Mouse (Mus musculus): Measurements from ENCODE around the gene Fam71d.

The Fam71d gene

DNA sequence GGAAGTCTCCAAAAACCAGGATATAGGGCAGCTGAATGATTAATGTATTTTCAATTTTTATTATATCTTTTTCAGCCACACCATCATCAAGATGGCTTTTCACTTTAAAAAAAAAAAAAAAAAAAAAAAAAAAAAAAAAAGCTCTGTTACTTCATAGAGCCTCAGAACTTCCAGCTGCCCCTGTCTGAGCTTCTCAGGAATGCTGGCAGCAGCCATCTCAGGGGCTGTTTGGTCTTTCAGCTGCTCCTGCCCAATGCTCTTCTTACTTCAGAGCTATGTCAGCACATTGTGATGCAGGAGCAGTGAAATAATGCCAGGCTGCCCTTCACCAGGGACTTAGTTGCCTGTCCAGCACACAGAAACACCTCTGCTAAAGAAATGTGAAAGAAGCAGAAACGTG is at the start of gene Fam71d:
Fam71d (plus strand) TSS at position 211 of the 400 bp plus-strand sequence.
- no peak for DNase-seq (ENCODE audit: low read depth, low spot score)
- no peaks in the 10 kb centered on the region for H3K36me3 ChIP-seq (ENCODE audit: control insufficient read depth, insufficient read depth, low read length, poor library complexity, severe bottlenecking)
- no peaks in the 10 kb centered on the region for H3K27me3 ChIP-seq (ENCODE audit: control insufficient read depth, insufficient read depth, low read length, poor library complexity, severe bottlenecking)

- H3K27me3 ChIP-seq (ENCODE audit: control insufficient read depth, insufficient read depth, low read length, poor library complexity, severe bottlenecking): no peaks in the 10 kb centered on the region
- DNase-seq (ENCODE audit: low read depth, low spot score): no peak
- H3K36me3 ChIP-seq (ENCODE audit: control insufficient read depth, insufficient read depth, low read length, poor library complexity, severe bottlenecking): no peaks in the 10 kb centered on the region
Observed at GRCm38 (mm10) chr12:78643691-78644090, 47.6 kb upstream of the Fam71d start.

DNA sequence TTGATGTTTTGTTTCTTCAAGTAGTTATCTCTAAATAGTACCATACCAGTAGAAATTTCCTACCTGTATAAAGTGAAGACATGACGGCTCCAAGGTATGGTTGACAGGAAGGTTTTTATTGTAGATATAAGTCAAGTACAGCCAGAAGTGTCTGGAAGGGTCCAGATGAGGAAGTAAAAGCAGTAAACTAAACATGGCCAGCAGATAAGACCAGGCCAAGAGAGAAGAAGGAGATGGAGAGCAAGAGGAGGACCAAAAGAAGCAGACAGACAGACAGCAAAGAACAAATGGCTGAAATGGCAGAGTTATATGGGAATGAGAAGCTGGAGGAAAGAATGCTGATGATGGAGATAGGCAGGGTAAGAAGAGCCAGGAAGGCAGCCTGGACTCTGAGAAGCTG is 46.1 kb upstream of the Fam71d start:
- Histone ChIP-seq H3K27me3 (ENCODE audit: control insufficient read depth, insufficient read depth, low read length, poor library complexity, severe bottlenecking) (no peaks in the 10 kb centered on the region), H3K36me3 (ENCODE audit: control insufficient read depth, insufficient read depth, low read length, poor library complexity, severe bottlenecking) (no peaks in the 10 kb centered on the region)
- DNase-seq (ENCODE audit: low read depth, low spot score): no peak

DNA sequence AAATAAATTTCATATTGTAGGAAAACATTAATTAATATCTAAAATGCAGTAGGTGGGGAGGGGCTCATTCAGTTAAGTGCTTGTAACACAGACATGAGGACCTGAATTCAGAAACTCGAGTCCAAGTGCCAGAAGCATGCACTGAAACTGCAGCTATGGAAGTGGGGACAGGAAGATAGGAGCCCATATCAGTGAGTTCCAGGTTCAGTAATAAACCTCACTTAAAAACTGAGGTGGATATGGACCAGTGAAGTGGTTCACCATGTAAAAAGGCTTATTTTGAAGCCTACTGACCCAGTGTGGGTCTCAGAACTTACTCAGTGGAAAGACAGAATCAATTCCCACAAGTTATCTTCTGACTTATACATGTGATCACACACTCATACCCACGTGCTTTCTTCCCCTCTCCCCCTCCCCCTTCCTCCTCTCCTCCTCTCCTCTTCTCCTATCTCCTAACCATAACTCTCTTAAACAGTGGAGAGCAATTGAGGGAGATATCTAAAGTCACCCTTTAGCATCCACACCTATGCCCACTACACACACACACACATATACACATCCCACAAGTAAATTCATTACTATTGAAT is 31.5 kb upstream of the Fam71d start:
- no peak for DNase-seq (ENCODE audit: low read depth, low spot score)
- Histone ChIP-seq H3K36me3 (ENCODE audit: control insufficient read depth, insufficient read depth, low read length, poor library complexity, severe bottlenecking) (no peaks in the 10 kb centered on the region), H3K27me3 (ENCODE audit: control insufficient read depth, insufficient read depth, low read length, poor library complexity, severe bottlenecking) (no peaks in the 10 kb centered on the region)

DNA sequence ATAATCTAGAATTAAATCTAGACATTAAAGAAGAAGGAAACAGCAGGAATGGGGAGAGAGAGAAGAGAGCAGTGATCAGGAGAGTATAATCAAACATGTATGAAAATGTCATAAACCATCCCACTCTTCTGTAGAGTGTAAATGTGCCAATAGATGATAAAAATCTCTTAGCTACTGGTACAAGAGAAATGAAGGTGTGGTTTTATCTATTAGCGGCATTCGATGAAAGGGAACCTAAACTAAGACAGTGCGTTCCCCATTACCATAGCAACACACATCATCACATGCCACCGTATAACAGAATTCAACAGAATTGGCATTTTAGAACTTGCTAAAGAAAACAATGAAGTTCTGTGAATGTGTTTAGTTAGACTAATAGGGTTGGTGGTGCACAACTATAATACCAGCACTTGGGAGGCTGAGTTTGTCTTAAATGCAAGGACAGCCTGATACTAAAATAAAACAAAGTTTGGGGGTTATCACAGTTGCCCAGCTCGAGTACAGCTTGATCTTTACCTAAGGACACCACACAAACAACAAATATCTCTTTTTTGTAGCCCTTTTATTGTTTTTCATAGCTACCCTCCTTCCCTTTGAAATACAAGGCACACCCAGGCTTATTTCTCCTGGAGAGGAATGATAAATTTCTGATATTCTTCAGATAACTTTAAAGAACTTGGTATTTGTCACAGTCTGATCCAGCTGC is 13.1 kb upstream of the Fam71d start:
- no peak for DNase-seq (ENCODE audit: low read depth, low spot score)
- Histone ChIP-seq H3K36me3 (ENCODE audit: control insufficient read depth, insufficient read depth, low read length, poor library complexity, severe bottlenecking) (peaks cover 1% of the 10 kb centered on the region; the same call in 1 of the 2 replicates), H3K27me3 (ENCODE audit: control insufficient read depth, insufficient read depth, low read length, poor library complexity, severe bottlenecking) (no peaks in the 10 kb centered on the region)

GRCm38 (mm10) chr12:78678807-78679189 is 12.5 kb upstream of the Fam71d start:
- Histone ChIP-seq H3K36me3 (ENCODE audit: control insufficient read depth, insufficient read depth, low read length, poor library complexity, severe bottlenecking) (peaks cover 1% of the 10 kb centered on the region; the same call in 1 of the 2 replicates), H3K27me3 (ENCODE audit: control insufficient read depth, insufficient read depth, low read length, poor library complexity, severe bottlenecking) (no peaks in the 10 kb centered on the region)
- DNase-seq (ENCODE audit: low read depth, low spot score): no peak

DNA sequence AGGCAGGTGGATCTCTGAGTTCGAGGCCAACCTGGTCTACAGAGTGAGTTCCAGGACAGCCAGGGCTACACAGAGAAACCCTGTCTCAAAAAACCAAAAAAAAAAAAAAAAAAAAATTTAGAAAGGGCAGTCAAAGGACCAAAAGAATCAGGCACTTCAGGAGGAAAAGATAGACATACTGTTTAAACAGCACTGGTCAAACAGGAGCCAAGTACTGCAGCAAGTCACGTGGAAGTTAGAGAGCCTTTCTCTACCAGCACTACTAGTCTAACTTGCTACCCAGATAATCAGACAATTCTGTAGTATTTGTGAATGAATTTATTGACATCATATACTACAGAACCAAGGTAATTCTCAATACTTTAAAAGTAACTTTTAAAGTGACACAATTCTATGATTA is 10.3 kb upstream of the Fam71d start:
- H3K36me3 ChIP-seq (ENCODE audit: control insufficient read depth, insufficient read depth, low read length, poor library complexity, severe bottlenecking): peaks cover 1% of the 10 kb centered on the region; the same call in 1 of the 2 replicates
- H3K27me3 ChIP-seq (ENCODE audit: control insufficient read depth, insufficient read depth, low read length, poor library complexity, severe bottlenecking): no peaks in the 10 kb centered on the region
- DNase-seq (ENCODE audit: low read depth, low spot score): no peak

DNA sequence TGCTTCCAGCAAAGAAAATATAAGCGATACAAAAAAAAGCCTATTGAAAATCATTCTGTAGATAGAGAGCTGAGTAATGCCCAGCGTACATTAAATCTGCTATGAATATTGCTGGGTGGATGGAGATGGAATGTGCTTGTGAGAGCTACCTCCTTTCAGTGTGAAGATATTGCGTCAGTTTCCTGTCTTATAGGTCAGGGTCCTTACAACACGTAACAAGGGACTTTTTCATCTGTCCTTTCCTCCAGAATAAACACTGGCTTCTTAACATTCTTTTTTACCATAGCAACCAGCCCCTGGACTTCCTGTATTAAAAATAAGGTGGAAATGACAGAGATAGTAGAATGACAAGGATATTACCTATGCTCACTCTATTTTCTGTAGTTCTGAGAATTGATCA is 9.1 kb upstream of the Fam71d start:
- no peaks in the 10 kb centered on the region for H3K27me3 ChIP-seq (ENCODE audit: control insufficient read depth, insufficient read depth, low read length, poor library complexity, severe bottlenecking)

DNA sequence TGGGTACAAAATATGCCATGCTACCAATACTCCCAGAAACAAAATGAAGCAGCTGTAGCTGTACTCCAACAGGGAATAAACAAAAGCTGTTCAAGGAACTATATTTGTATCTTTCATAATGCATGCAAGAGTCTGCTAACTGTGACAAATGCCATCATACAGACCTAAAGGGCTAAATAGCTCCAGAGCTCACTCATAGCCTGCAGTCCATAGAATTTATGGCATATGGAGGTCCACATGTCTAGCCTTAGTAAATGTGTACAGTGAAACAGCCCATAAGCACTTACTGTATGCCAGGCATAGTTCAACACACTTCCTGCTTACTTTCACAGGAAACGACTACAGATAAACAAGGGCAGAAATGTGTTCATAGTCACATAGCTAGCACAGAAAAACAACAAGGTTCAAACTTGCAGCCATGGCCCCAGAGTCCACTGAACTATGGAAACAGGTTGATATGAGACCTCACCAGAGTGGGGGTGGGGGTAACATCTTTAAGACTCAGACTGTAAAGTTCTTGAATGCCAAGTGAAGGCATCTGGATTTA is 5.6 kb upstream of the Fam71d start:
- no peaks in the 10 kb centered on the region for H3K36me3 ChIP-seq (ENCODE audit: control insufficient read depth, insufficient read depth, low read length, poor library complexity, severe bottlenecking)
- no peaks in the 10 kb centered on the region for H3K27me3 ChIP-seq (ENCODE audit: control insufficient read depth, insufficient read depth, low read length, poor library complexity, severe bottlenecking)
- no peak for DNase-seq (ENCODE audit: low read depth, low spot score)

More for the DNA sequence above, 9.1 kb upstream of the Fam71d start:
- H3K36me3 ChIP-seq (ENCODE audit: control insufficient read depth, insufficient read depth, low read length, poor library complexity, severe bottlenecking): no peaks in the 10 kb centered on the region
- no peak for DNase-seq (ENCODE audit: low read depth, low spot score)

DNA sequence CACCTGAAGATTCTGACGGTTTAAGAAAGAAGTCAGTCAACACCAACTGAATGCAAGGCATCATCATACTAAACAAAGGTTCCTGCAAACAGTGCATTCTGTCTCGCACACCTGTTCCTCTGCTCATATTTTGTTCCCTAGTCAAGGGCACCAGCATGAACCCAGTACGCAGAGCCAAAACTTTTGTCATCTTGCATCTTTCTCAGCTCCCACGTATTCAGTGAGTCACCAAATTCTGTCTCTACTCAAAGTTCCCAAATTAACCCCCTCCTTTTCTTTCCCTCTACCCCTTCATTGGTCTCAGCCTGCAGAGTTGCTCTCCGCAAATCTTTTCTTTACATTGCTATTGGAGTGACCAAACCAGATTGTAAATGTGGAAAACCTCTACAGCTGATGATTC is 2.5 kb upstream of the Fam71d start:
- no peak for DNase-seq (ENCODE audit: low read depth, low spot score)

DNA sequence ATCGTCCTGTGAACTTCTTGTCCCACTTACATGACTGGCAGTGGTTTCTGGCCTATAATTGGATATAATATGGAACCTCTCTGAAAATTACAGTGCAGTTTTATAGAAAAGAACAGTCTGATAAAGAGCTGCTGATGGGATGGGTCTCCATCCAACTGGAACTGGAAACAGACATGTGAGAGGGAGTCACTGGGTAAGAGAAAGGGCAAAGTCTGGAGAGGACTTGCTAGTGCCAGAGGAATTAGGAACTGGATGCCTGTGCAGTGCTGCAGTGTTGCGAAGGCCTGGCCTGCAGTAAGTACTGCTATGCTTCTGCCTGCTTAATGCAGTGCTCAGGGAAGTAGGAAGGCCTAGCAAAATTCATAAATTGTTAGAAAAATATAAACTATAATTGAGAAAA is 1.9 kb downstream of the Fam71d start:
- H3K36me3 ChIP-seq (ENCODE audit: control insufficient read depth, insufficient read depth, low read length, poor library complexity, severe bottlenecking): no peaks in the 10 kb centered on the region
- DNase-seq (ENCODE audit: low read depth, low spot score): no peak

More for the DNA sequence above, 2.5 kb upstream of the Fam71d start:
- Histone ChIP-seq H3K36me3 (ENCODE audit: control insufficient read depth, insufficient read depth, low read length, poor library complexity, severe bottlenecking) (no peaks in the 10 kb centered on the region), H3K27me3 (ENCODE audit: control insufficient read depth, insufficient read depth, low read length, poor library complexity, severe bottlenecking) (no peaks in the 10 kb centered on the region)

GRCm38 (mm10) chr12:78717783-78718182 is 26.4 kb downstream of the Fam71d start:
- Histone ChIP-seq H3K36me3 (ENCODE audit: control insufficient read depth, insufficient read depth, low read length, poor library complexity, severe bottlenecking) (no peaks in the 10 kb centered on the region), H3K27me3 (ENCODE audit: control insufficient read depth, insufficient read depth, low read length, poor library complexity, severe bottlenecking) (no peaks in the 10 kb centered on the region)
- DNase-seq (ENCODE audit: low read depth, low spot score): no peak

More for the DNA sequence above, 1.9 kb downstream of the Fam71d start:
- H3K27me3 ChIP-seq (ENCODE audit: control insufficient read depth, insufficient read depth, low read length, poor library complexity, severe bottlenecking): no peaks in the 10 kb centered on the region

DNA sequence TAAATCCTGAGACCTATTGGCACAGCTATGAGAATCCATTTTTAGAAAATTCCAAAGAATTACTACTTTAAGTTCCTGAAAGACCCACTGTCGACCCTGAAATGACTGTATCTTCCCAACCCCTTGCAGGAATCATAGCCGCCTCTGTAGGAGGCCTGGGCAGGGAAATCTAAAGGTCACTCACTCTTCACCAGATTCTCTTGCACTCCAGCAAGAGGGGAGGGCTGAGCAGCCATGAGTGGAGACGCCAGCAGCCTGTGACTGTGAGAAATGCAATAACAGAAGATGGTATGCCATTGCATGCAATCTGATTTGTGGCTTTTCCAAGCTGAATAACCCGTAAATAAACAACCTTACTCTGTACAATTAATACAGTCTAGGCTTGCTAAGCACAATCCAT is 36.4 kb downstream of the Fam71d start:
- no peak for DNase-seq (ENCODE audit: low read depth, low spot score)
- no peaks in the 10 kb centered on the region for H3K27me3 ChIP-seq (ENCODE audit: control insufficient read depth, insufficient read depth, low read length, poor library complexity, severe bottlenecking)
- no peaks in the 10 kb centered on the region for H3K36me3 ChIP-seq (ENCODE audit: control insufficient read depth, insufficient read depth, low read length, poor library complexity, severe bottlenecking)

DNA sequence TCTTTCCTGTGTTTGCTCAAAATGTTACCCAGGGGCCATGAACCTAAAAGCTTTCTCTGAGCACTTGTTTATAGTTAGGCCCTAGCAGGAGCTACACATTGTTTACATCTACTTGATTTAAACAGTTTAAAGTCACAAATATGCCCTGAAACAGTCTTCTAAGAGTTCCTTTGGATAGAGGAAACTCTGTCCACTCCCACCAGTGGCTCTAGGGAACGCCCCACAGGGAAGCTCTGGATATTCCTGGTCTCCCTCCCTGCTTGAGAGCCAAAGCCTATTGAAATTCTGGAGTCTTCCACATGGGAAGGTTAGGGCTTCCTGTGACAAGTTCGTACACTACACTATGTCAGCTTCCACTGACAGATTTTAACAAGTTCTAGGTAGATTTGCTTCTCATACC is 48.3 kb downstream of the Fam71d start:
- no peaks in the 10 kb centered on the region; the same call in none of the 2 replicates for H3K27me3 ChIP-seq (ENCODE audit: control insufficient read depth, insufficient read depth, low read length, poor library complexity, severe bottlenecking)
- no peak for DNase-seq (ENCODE audit: low read depth, low spot score)
- H3K36me3 ChIP-seq (ENCODE audit: control insufficient read depth, insufficient read depth, low read length, poor library complexity, severe bottlenecking): no peaks in the 10 kb centered on the region

GRCm38 (mm10) chr12:78740289-78740688 is 49.0 kb downstream of the Fam71d start:
- H3K27me3 ChIP-seq (ENCODE audit: control insufficient read depth, insufficient read depth, low read length, poor library complexity, severe bottlenecking): no peaks in the 10 kb centered on the region; the same call in none of the 2 replicates
- no peaks in the 10 kb centered on the region for H3K36me3 ChIP-seq (ENCODE audit: control insufficient read depth, insufficient read depth, low read length, poor library complexity, severe bottlenecking)
- DNase-seq (ENCODE audit: low read depth, low spot score): no peak

Data from splenic B cell, adult 2 months (primary cell).